Mouse (Mus musculus): Measurements from ENCODE around the gene Arid5a.

The Arid5a gene

DNA sequence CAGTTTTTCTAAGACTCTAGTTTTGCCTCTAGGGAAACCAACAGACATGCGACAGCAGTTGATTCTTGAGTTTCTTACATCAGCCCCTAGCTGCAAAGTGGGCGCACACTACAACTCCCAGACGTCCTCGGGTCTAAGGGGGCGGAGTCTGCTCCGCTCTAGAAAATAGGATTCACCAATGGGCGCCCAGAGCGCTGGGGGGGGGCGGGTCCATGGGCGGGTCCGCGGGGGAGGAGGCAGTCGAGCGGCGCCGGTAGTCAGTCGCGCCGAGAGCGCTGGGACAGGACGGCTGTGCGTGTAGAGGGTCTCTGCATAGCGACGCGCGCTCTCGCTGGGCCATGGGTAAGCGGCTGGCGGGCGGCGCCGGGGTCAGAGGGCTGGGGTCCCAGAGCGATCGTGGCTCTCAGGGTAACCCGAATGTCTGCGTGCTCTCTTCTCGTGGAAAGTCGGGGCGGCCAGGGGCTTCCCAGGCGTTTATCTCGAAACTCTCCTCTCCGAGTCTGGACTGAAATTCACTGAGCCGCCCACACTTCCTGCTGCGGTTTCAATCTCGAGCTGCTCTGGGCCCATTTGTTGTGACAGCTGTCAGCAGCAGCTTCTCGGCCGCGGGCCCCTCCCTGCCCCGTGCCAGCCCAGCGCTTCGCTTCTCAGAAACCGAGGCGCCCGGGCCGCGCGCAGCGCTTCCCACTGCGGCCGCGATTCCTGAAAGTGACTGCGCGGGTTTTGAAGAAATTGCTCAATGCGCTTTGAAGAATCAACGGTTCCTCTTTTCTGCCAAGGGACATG lies at the start of gene Arid5a:
TSS of gene Arid5a (plus strand) at position 239 of the 786 bp plus-strand sequence.
- peak; percentile 93 for DNase-seq

DNA sequence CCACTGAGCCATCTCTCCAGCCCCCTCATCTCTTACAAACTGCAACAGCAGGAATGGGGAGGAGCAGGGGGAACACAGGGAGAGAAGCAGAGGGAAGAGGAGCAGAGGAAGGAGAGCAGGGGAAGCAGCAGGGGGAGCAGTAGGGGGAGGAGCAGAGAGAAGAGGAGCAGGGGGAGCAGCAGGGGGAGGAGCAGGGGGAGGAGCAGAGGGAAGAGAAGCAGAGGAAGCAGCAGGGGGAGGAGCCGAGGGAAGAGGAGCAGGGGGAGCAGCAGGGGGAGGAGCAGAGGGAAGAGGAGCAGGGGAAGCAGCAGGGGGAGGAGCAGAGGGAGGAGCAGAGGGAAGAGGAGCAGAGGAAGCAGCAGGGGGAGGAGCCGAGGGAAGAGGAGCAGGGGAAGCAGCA lies 48.9 kb upstream of the Arid5a start:
- DNase-seq = no peak

DNA sequence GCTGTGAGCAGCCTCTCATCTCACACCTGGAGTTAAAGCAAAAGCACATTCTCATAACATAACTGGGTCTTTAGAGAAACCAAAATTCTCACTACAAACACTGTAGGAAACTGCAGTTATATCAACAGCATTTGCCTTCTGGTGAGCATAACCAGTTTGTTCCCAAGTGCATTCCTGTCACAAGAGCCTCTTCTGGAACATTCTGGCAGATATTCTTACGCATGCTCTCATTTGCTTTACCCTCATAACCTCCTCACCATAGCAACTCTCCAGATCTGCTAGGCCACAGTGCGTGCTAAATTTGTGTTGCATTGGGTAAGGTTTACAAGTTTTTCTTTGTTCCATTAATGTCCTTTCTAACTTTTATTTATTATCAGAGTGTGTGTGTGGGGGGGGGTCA lies 48.3 kb upstream of the Arid5a start:
- no peak for DNase-seq

DNA sequence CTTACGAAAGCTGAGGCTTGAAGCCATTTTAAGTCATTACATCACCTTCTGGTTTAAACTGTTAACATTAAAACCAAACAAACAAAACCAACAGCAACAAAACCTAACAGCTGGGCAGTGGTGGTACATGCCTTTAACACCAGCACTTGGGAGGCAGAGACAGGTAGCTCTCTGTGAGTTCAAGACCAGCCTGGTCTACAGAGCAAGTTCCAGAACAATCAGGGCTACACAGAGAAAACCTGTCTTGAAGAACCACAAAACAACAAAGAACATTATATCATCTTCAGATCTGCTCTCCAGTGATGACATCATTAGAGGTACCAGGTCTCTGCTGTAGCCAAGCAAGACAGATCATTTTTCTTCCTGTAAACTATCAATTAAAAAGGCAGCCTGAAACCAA lies 47.1 kb upstream of the Arid5a start:
- DNase-seq = no peak

DNA sequence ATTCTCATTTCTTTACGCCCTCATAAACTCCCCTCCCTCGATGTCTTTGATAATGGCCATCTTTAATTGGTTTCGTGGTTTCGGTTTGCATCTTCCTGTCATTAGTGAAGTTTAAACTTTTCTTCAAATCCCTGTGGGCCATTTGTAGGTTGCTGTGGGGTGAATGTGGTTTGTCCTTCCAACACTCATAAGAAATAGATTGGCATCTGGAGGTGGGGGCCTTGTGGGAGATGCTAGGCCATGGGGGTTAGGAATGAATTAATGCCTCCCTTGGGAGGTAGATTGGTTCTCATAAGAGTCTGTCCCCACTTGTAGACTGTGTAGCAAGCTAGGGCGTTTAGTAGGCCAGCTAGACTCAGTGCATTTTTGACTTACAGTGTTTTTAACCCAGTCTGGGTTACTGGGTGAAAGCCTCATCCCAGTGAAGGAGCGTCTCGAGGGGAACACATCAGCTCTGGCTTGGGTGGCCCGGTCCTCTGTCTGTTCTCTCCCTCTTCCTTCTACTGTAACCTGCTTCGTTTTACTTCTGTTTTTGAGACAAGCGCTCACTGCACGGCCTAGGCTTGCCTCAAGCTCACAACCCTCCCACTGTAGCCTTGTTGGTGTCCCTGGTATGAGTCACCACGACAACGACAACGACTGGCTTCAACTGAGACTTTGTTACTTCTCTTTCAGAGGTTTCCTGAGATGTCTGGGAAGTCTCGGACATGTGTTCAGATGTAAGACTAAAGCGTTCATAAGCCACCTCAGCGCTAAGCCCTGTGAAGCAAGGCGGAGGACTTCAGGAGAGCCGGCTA lies 45.6 kb upstream of the Arid5a start:
- no peak for DNase-seq

DNA sequence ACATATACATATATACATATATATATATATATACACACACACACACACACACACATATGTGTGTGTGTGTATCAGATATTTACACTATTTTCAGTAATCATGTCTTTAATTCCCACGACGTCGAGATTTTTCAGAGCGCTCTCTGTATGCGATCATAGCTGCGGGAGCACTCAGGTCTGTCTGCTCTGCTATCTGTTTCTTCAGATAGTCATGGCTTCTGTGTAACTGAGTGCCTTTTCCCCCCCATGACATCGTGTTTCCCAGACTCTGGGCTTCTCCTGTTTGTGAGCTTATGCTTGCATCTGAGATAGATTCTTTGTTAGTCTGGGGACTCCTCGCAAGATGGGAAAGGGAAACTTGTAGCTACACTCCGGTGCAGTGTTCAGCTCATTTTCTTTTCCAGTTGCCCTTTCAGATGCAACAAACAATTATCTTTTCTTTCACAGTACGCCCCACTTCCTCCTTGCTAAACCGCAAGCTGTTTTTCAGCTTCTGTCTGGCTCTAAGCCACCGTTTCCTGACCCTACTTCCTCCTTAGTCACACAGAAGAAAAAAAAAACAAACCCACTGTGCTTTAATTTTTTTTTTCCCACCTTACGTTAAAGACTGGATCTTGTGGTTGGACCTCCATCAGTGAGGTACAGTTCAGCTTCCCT lies 43.6 kb upstream of the Arid5a start:
- peak; percentile 77 to 84 for DNase-seq

DNA sequence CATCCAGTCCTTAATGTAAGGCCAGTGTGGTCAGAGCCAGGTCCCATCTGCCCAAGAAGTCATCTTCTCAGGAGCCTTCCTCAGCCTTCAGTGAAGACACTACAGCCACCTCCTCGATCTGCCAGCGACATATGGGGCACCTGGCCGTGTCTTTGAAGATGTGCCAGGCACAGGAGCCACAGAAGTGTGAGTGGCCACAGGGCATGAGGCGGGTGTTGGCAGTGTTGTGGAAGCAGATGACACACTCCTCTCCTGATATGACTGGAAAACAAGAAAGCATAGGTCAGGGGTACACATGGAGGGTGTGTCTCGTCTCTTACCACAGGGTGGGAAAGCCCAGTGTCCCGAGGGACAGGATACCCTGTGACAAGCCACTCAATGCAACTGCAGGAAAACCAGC lies 41.2 kb upstream of the Arid5a start:
- DNase-seq = no peak

DNA sequence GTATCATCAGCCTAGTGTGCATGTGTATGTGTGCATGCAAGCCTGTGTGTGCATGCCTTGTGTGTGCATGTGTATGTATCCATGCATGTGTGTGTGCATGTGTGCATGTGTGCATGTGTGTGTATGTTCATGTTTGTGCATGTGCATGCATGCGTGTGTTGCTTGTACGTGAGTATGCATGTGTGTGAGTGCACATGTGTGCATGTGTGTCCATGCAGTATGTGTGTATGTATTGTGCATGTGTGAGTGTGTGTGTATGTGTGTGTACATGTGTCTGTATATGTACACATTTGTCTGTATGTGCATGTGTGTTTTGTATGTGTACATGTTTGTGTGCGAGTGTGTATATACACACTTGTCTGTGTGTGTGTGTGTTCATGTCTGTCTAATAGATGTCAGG lies 39.9 kb upstream of the Arid5a start:
- DNase-seq = no peak

DNA sequence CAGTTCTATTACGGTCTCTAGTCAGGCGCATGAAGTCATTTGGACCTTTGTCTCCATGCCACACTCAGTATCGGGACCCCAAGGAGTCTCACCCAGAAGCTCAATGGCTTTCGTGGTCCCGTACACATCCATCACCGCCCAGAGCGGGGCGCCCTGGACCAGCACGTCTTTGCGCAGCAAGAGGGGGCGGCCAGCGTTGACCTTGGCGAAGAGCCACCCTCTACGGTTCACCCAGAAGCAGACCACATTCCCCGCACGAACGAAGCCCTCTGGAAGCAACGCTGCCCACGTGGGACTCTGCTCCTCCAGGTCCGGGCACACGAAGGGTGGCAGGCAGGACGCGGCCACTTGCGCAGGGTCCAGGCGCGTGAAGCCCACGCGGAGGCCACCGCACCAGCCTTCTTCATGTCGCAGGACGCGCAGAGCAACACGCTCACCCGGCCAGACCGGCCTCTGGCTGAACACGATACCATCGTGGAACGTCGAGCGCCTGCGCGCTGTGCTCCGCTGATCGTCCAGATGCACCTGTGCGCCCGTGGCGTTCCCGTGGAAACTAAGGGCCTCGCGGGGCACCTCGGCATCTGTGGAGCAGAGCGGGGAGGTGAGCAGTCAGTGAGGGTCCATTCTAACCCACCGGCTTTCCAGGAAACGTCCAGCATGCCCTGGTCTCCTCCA lies 38.3 kb upstream of the Arid5a start:
- DNase-seq = no peak

DNA sequence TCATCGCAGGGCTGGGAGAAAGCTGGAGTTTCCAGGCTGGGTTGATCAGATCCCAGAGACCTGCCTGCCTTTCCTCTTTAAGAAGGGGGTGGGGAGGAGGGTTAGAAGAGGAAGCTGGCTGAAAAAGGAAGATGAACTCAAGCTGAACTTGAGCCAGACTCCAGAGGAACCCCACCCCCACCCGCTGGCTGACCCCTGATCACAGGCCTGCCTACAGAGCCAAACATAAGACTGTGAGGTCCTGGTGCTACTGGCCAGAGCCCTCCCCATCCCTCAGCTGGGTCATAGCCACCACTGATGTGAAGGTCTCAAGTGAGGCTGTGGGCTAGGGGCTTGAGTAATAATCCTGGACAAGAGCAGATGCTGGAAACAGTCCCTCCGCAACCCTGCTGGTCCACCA lies 36.9 kb upstream of the Arid5a start:
- peak; percentile 53 to 64 for DNase-seq

DNA sequence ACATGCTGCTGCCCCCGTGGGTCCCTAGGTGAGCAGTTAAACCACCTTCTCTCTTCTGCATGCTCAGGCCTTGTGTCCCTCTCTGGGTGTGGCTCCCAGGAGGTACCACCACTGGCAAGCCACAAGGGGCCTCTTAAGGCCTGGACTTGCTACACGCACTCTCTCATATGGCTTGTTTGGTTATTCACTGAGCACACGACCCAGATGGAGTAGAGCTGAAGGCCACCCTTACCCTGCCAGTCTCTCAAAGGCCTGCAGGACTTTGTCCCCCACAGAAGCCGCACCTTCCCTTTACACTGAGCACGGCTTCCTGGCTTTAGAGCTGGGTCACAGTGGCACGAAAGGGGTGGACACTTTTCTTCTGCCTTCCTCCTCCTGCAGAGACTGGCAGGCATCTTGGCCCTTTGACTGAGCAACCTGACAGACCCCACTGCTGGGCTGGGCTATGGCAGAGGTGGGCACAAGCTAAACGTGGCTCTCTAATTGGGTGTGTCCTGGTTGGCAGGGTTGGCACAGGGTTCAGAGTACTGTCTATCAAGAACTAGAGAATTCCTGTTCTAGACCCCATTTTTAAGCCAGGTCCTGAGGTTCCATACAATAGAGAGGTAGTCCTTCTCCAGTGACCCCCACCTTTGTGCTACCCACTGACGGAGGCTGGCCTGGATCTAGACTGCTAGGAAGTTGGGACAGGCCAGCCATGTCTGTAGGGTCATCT lies 35.9 kb upstream of the Arid5a start:
- DNase-seq = no peak

DNA sequence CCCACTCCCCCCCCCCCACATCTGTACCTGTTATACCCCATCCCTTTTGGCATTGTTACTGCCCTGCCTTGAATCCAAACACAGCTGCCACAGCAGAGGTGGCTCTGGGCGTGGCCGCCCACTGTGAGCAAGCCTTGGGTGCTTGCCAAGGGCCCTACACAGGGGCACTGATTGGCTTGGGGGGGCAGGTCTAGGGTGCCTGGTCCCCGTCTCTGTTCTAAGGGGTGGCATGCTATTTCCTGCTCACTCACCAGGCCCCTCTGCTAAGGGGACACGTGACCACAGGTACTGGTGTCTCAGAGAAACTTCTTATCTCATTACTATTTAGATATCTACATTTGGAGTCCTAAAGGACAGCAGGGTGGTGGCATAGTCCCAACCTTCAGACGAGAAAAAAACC lies 35.0 kb upstream of the Arid5a start:
- DNase-seq = peak; percentile 58 to 70

DNA sequence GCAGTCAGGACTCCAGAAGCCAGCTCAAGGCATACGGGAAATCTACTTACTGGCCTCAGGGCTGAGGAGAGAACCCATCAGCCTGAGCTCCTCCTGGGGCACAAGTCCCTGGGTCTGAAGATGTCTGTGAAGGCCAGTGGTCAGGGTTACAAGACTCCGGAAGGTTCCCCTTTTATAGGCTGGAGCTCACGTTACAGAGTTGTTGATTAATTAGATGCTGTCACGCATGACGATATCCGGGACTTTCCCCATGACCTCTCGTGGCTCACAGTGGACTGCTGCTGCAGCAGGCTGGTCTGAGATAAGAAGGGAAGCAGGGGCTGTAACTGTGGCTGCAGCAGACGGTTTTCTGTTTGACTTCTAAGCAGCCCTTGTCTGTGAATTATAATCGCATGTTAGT lies 34.2 kb upstream of the Arid5a start:
- DNase-seq = peak; percentile 77 to 84

DNA sequence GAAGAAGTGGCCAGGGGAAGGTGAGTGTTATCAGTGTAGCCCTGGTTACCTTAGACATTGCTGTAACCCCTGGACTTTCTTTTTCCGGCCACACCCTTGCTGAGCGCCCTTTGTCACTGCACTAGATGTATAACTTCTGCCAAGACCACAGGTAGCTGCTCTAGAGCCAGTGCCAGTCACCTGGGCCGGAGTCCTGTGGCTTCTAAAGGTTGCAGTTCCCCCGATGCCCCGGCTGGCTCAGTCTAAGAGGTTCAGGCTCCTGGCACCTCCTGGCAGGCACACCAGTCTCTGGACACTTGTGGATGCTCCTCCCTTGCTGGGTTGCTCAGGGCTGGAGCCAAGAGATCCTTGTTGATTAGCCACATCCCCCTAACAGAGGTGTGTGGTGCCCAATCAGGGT lies 33.1 kb upstream of the Arid5a start, which contains the start of gene Neurl3:
TSS of gene Neurl3 (minus strand) at position 225 of the 400 bp plus-strand sequence.
- no peak for DNase-seq

DNA sequence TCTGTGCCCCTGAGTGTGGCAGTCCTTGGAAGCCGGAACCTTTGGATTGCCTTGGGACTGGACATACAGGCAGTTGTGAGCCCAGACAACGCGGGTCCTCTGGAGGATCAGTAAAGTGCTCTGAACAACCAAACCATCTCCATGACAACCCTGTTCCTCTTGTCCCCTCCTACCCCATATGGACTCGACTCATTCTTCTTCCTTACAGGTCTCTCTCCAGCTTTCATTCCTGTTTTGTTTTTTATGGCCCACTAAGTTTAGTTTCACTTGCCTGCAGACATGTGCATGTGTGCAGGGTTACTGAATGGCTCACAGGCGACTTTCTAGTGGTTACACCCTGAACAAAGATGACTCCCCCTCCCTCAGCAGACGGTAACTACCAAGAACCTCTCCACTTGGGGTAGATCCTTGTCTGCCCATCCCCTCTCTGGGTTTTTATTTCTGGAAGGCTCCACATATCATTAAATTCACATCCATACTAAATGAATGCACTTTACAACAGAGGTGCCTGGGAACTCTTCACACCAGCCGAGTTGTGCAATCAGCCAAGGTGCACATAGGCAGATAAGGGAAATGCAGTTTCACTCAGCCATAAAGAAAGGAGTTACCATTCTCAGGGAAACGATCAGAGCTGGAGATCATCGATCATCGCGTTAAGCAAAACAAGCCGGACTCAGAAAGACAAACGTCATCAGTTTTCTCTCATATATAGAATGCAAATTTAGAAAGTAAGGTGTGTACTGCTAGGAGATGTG lies 31.7 kb upstream of the Arid5a start:
- no peak for DNase-seq

DNA sequence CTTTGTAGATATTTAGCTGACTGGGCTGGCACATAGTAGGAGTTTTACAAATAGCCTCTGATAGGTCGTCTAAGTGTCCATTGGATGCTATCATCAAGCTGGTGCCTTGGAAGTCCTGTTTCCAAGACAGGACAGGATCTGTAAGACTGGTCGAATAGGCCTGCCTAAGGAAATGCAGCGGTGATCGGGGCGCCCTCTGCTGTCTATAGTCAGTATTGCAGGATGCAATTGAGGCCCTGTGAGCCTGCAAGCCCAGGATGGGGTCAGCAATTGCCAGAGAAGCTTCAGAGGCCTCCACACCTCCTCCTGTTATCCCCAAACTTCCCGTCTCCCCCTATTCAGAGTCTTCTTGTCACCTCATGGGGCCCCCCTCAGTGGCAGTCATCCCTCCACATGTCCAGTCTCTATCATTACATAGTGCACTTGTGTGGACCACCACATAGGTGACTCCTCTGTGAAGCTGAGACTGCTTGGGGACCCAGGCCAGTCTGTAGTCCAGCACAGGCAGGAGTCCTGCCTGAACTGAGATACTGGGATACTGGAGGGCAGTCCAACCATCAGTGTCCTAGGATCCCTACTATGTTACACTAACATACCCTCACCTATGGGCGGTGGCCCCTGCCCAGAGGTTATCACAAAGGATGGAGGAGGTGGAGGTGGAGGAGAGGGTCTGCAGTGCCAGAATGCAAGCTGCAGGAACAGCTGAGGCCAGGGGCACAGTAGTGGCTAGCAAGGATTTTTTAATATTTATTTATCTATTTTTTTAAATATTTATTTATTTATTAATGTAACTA lies 30.1 kb upstream of the Arid5a start:
- peak; percentile 84 to 92 for DNase-seq

DNA sequence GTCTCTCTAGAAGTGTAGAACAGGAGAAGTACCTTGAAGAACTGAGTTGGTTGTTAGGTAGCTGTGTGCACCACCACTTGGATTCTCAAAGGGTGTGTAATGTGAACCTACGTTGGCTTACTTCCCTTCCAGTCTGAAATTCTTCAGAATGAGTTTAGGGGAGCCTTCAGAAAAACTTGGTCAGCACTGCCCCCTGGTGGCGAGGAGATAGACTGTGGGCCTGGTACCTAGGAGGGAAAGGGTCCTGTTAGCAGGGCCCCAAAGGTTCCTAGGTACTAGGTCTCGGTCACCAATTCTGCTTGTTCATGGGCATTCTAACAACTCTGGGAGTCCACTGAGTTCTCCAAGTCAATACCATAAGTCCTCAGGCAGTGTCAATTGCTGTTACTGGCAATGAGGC lies 28.3 kb upstream of the Arid5a start:
- peak; percentile 78 to 95 for DNase-seq

DNA sequence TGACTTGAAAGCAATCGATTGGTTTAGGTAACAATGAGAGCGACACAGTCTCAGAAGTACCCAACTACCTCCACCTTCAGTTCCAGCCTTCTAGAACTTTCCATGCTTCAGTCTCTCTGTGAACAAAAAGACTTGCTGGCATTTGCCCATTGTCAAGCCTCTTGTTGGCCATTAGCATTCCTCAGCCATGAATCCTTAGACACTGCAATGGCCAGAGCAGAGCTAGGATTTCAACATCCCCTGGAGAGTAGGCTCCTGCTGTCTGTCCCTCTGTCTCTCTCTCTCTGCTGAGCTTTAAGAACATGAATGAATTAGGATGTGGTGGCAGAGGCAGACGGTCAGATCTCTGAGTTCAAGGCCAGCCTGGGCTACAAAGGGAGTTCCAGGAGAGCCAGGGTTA lies 26.6 kb upstream of the Arid5a start:
- no peak for DNase-seq

DNA sequence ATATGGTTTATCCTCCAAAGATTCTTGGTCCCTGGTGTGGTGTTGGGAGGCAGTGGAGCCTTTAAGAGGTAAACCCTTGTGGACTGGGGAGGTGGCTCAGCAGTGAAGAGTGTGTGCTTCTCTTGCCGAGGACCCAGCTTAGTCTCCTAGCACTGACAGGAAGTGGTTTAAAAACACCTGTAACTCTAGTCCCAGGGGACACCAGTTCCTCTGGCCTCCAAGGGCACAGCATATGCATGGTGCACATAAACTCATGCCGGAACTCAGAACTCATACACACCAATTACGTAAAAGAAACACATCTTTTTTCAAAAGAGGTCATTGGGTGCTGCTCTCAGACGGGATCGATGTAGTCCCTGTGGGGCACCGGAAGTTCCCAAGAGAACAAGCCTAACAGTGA lies 25.7 kb upstream of the Arid5a start:
- no peak for DNase-seq

DNA sequence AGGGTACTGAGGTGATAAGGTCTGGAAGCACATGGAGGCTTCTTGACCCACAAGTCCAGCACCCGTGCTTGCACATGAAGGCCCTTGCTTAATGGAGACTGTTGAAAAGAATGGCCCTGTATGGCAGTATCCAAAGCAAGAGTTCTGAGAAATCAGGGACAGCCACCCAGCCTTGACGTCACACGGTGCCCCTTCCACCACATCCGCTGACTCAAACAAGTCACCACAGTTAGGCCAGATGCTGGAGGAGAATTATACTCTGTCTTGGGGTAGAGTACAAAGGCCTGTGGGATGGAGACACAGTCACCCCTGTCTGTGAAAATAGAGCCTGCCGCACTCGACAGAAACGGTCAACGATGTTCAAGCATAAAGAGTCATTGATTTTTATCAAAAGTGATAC lies 14.1 kb upstream of the Arid5a start:
- DNase-seq = no peak

DNA sequence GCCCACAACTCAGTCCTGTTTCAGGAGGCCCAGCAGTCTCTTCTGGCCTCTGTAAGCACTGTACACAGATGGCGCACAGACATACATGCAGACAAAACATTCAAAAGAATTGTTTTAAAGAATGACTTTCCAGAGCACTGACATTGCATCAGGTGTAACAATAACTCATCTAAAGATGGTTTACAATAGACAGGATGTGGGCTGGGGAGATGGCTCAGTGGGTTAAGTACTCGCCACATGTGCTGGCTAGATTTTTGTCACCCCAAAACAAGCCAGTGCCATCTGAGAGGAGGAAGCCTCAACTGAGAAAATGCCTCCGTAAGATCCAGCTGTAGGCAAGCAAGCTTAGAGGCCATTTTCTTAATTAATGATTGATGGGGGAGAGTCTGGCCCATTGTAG lies 13.1 kb upstream of the Arid5a start:
- no peak for DNase-seq

Data from kidney, postnatal 36 days (tissue).